Mouse (Mus musculus) cerebellum, adult 2 months (tissue): ENCODE measurements around the gene Ascc2. TPM values are rescaled to one million over a fixed set of nuclear protein-coding genes. Genes with fewer than 3 reads are reported as not detected.

Experiments used
- DNase-seq, 2 experiments: peaks; one replicate each; pipeline ENCODE4 v3.0.0; 2021
- H3K27ac ChIP-seq: fragments of 200-500 bp; 2 replicates; pipeline ENCODE4 v1.5.1; 2012; ENCODE audit warnings: low read length, control low read depth, inconsistent platforms; ENCODE audit not compliant: insufficient read depth
- H3K27me3 ChIP-seq: fragments of 200-500 bp; 2 replicates; pipeline ENCODE4 v1.6.1; 2012; ENCODE audit warnings: inconsistent platforms, mild to moderate bottlenecking, low read length, moderate library complexity; ENCODE audit not compliant: control insufficient read depth, insufficient read depth
- H3K4me1 ChIP-seq: fragments of 200-500 bp; 2 replicates; pipeline ENCODE4 v1.6.1; 2011; ENCODE audit warnings: low read length; ENCODE audit not compliant: control insufficient read depth, insufficient read depth
- H3K4me3 ChIP-seq: fragments of 200-500 bp; replicated peaks from 2 replicates; pipeline ENCODE3; 2011; ENCODE audit warnings: mild to moderate bottlenecking, low read depth, low read length, control low read depth; ENCODE audit not compliant: insufficient read depth
- CTCF ChIP-seq: fragments of 200-500 bp; IDR thresholded peaks from 2 replicates; pipeline ENCODE4 v1.5.1; 2011; ENCODE audit warnings: low read depth, mild to moderate bottlenecking, control low read depth, low read length, moderate library complexity, borderline replicate concordance; ENCODE audit not compliant: insufficient read depth
- POLR2A ChIP-seq: fragments of 200-500 bp; IDR thresholded peaks from 2 replicates; pipeline ENCODE4 v1.6.1; 2011; ENCODE audit warnings: low read length, control low read depth, borderline replicate concordance; ENCODE audit not compliant: insufficient read depth
- WGBS: fragments of 180-500 bp; shearing (Covaris S2); methylation state at CpG from one replicate; pipeline ENCODE4 v1.1.7; 2018; 5-methylcytosine and 5-hydroxymethylcytosine counted together
- polyA plus RNA-seq: library from polyadenylated mRNA; depleted of rRNA; stranded (reverse); fragments of >200 nt; gene quantifications from 2 replicates; pipeline ENCODE4 v1.2.3, GENCODE M21; 2012

The Ascc2 gene
- polyA plus RNA-seq, 1 experiment: 16.7 TPM

DNA sequence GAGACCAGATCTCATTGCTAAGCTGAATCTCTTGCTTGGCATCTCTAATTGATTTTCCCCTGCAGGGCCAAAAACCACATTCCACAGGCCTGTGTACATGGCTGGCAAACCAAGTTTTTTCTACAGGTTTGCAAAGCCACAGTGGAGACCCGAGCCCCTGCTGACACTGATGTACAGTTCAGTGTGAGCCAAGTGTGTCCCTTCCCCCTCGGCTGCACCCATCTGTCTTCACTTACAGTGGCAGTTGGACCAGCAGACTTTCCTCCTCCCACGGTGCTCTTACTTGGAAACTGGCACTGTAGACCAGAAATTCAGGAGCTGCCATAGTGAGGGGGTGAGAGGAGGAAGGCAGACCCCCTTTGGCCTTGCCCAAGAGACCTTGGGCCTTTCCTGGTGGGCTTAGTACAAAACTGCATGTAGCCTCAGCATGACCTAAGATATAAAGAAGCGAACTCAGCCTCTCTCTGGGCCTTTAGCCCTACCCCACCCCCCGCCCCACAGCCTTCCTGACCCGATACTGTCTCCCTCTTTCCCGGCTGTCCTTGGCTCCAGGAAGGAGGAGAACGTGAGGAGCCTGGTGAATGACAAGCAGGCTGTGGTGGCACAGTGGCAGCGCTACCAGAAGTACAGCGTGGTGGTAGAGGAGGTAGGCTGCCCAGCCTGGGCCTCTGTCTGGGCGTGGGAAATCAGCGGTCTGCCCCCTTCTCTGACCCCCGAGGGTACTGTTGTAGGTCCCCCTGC lies 41.3 kb downstream of the Ascc2 start:
- H3K4me3 ChIP-seq: no peak overlapping the region
- no peaks in the 10 kb centered on the region for H3K27me3 ChIP-seq
- TF ChIP-seq POLR2A: no peak
- TF ChIP-seq CTCF: no peak
- H3K4me1 ChIP-seq: peaks cover 8% of the 10 kb centered on the region; the same call in 1 of the 2 replicates
- H3K27ac ChIP-seq: no peak overlapping the region
- no peak for DNase-seq
- 49% methylated on average over 13 of the region's 13 CpGs for WGBS

GRCm38 (mm10) chr11:4679441-4679832 lies 41.9 kb downstream of the Ascc2 start:
- H3K4me3 ChIP-seq: no peak overlapping the region
- WGBS: 90% methylated on average over 12 of the region's 12 CpGs
- DNase-seq: no peak
- TF ChIP-seq CTCF (no peak), POLR2A (no peak)
- H3K4me1 ChIP-seq: peaks cover 8% of the 10 kb centered on the region; the same call in 1 of the 2 replicates
- H3K27ac ChIP-seq: no peak overlapping the region
- no peaks in the 10 kb centered on the region for H3K27me3 ChIP-seq

GRCm38 (mm10) chr11:4680126-4680525 lies 42.6 kb downstream of the Ascc2 start:
- Histone ChIP-seq H3K27ac (no peak overlapping the region), H3K4me1 (peaks cover 8% of the 10 kb centered on the region; the same call in 1 of the 2 replicates), H3K4me3 (no peak overlapping the region), H3K27me3 (no peaks in the 10 kb centered on the region)
- DNase-seq: no peak
- TF ChIP-seq POLR2A (no peak), CTCF (no peak)
- WGBS: 91% methylated on average over 3 of the region's 3 CpGs

DNA sequence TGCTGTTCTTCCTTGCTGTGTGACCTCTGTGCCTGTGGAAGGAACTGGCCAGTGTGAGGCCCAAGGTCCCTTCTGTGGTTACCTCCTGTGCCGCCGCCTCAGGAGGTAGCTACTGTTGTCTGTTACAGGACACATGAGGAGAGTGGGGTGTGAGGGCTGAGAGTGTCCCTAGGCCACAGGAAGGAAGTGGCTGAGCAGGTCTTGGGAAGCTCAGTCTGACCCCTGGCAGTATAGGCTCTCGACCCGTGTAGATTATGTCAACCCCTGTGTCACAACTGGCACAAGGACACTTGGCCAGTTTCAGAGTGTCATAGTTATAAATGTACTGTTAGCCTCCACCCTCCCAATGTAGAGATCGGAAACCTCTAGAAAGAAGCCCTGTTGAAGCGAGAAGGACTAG lies 46.0 kb downstream of the Ascc2 start:
- no peak for TF ChIP-seq CTCF
- no peak for TF ChIP-seq POLR2A
- H3K27me3 ChIP-seq: no peaks in the 10 kb centered on the region
- no peak overlapping the region for H3K4me3 ChIP-seq
- peaks cover 8% of the 10 kb centered on the region; the same call in 1 of the 2 replicates for H3K4me1 ChIP-seq
- H3K27ac ChIP-seq: no peak overlapping the region
- DNase-seq: no peak
- WGBS: 93% methylated on average over 6 of the region's 6 CpGs

- WGBS: 65% methylated on average over 6 of the region's 6 CpGs
These were observed 46.6 kb downstream of the Ascc2 start for GRCm38 (mm10) chr11:4684186-4684585.

GRCm38 (mm10) chr11:4685071-4685470 lies 47.5 kb downstream of the Ascc2 start:
- DNase-seq: no peak
- WGBS: 51% methylated on average over 4 of the region's 4 CpGs
- H3K27me3 ChIP-seq: no peaks in the 10 kb centered on the region

More at GRCm38 (mm10) chr11:4684186-4684585, 46.6 kb downstream of the Ascc2 start:
- Histone ChIP-seq H3K4me3 (no peak overlapping the region), H3K27me3 (no peaks in the 10 kb centered on the region), H3K27ac (no peak overlapping the region), H3K4me1 (0 out of 2 replicates have a peak, but pooled peaks cover 2% of the 10 kb centered on the region)
- no peak for DNase-seq
- TF ChIP-seq CTCF (no peak), POLR2A (no peak)

DNA sequence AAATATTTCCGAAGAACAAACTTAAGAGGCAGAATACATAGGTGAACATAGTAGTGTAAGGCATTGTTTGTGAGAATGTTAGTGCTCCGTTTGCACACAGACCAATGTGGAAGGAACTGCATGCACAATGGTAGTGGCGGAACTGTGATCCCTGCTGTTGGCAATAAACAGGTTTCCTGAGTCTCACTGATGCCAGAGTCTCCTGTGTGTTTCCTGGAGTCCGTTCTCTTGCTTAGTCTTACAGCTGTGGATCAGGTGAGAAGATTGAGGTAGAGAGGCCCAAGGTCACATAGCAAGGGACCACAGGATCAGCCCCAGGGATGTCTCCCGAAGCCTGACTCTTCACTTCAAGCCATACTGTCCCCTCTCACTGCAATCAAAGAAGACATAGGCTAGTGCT lies 48.0 kb downstream of the Ascc2 start:
- WGBS: 81% methylated on average over 5 of the region's 5 CpGs
- Histone ChIP-seq H3K4me1 (no peaks in the 10 kb centered on the region), H3K27me3 (no peaks in the 10 kb centered on the region), H3K27ac (no peak overlapping the region), H3K4me3 (no peak overlapping the region)
- TF ChIP-seq POLR2A: no peak
- TF ChIP-seq CTCF: no peak
- DNase-seq: no peak

More at GRCm38 (mm10) chr11:4685071-4685470, 47.5 kb downstream of the Ascc2 start:
- TF ChIP-seq CTCF (no peak), POLR2A (no peak)
- no peak overlapping the region for H3K4me3 ChIP-seq
- no peaks in the 10 kb centered on the region for H3K4me1 ChIP-seq
- no peak overlapping the region for H3K27ac ChIP-seq

DNA sequence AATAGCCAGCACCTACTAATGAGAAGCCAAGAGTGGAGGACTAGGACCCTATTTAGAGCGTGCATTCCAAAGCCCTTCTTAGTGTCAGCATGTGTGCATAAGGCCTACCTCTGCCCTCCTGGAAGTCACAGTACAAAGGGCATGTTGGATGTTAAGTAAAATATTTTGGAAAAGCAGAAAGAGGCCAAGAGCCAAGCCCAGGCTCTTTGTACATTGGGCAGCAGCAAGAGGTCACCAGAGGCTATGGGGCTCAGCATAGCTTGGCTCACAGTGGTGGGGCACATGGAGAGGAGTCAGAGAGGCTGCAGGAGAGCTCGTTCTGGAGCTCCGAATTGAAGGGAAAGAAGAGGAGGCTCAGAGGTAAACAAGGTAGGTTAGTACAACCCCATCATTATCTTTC lies 49.5 kb downstream of the Ascc2 start:
- no peak overlapping the region for H3K27ac ChIP-seq
- no peak for DNase-seq
- 94% methylated on average over 3 of the region's 3 CpGs for WGBS
- H3K4me1 ChIP-seq: 0 out of 2 replicates have a peak, but pooled peaks cover 2% of the 10 kb centered on the region
- no peak overlapping the region for H3K4me3 ChIP-seq
- no peak for TF ChIP-seq POLR2A
- TF ChIP-seq CTCF: no peak
- H3K27me3 ChIP-seq: no peaks in the 10 kb centered on the region
